Mouse (Mus musculus) liver, adult 2 months (tissue): ENCODE measurements around the gene Fgd5. TPM values are rescaled to one million over a fixed set of nuclear protein-coding genes. Genes with fewer than 3 reads are reported as not detected.

Experiments
- DNase-seq: peaks from one replicate; pipeline ENCODE4 v3.0.0-alpha.2; 2011; ENCODE audit warnings: low read depth, low spot score; ENCODE audit errors: extremely low read depth
- H3K27ac ChIP-seq: fragments of 200-500 bp; replicated peaks from 2 replicates; pipeline ENCODE4 v1.5.1; 2012; ENCODE audit warnings: low read depth, mild to moderate bottlenecking, control low read depth, inconsistent platforms, low read length; ENCODE audit not compliant: insufficient read depth
- H3K27me3 ChIP-seq: fragments of 200-500 bp; 2 replicates; pipeline ENCODE4 v1.6.1; 2012; ENCODE audit warnings: mild to moderate bottlenecking, moderate library complexity, low read length, inconsistent platforms; ENCODE audit not compliant: control insufficient read depth, insufficient read depth
- H3K36me3 ChIP-seq: fragments of 200-500 bp; 2 replicates; pipeline ENCODE4 v1.6.1; 2012; ENCODE audit warnings: low read length, inconsistent platforms; ENCODE audit not compliant: control insufficient read depth, insufficient read depth
- H3K4me1 ChIP-seq: fragments of 200-500 bp; 2 replicates; pipeline ENCODE4 v1.6.1; 2011; ENCODE audit warnings: low read length; ENCODE audit not compliant: control insufficient read depth, insufficient read depth
- H3K4me3 ChIP-seq: fragments of 200-500 bp; 2 replicates; pipeline ENCODE4 v1.5.1; 2011; ENCODE audit warnings: low read depth, mild to moderate bottlenecking, control low read depth, low read length, moderate library complexity; ENCODE audit not compliant: insufficient read depth
- H3K79me2 ChIP-seq: fragments of 200-500 bp; 2 replicates; pipeline ENCODE4 v1.6.1; 2012; ENCODE audit warnings: inconsistent platforms, mild to moderate bottlenecking, low read length, moderate library complexity; ENCODE audit not compliant: control insufficient read depth, insufficient read depth
- H3K9ac ChIP-seq: fragments of 200-500 bp; 2 replicates; pipeline ENCODE4 v1.6.1; 2012; ENCODE audit warnings: low read depth, mild to moderate bottlenecking, control low read depth, inconsistent platforms, low read length
- CTCF ChIP-seq: fragments of 200-500 bp; IDR thresholded peaks from 2 replicates; pipeline ENCODE4 v1.5.1; 2011; ENCODE audit warnings: low read depth, low read length, control low read depth
- POLR2A ChIP-seq: fragments of 200-500 bp; IDR thresholded peaks from 2 replicates; pipeline ENCODE4 v1.6.1; 2011; ENCODE audit warnings: low read length, control low read depth; ENCODE audit not compliant: insufficient read depth; ENCODE audit errors: extremely low read depth
- WGBS: fragments of 180-500 bp; shearing (Covaris S2); methylation state at CpG from one replicate; pipeline ENCODE4 v1.1.7; 2018; 5-methylcytosine and 5-hydroxymethylcytosine counted together
- polyA plus RNA-seq: library from polyadenylated mRNA; depleted of rRNA; stranded (reverse); fragments of >200 nt; gene quantifications from 2 replicates; pipeline ENCODE4 v1.2.3, GENCODE M21; 2012
- total RNA-seq: library from RNA; depleted of rRNA; stranded (reverse); fragments of >200 nt; gene quantifications from 2 replicates; pipeline ENCODE4 v1.2.3, GENCODE M21; 2014

The Fgd5 gene
- total and polyA plus RNA-seq, 2 experiments: 1.9 to 4.7 TPM

- TF ChIP-seq POLR2A (no peak), CTCF (no peak)
- WGBS: 95% methylated on average over 1 of the region's 1 CpGs
- DNase-seq: no peak
- Histone ChIP-seq H3K9ac (no peak overlapping the region), H3K4me3 (no peak overlapping the region), H3K79me2 (no peaks in the 10 kb centered on the region), H3K36me3 (no peaks in the 10 kb centered on the region), H3K4me1 (peaks cover 7% of the 10 kb centered on the region), H3K27me3 (no peaks in the 10 kb centered on the region), H3K27ac (no peak overlapping the region)
These were observed 24.0 kb downstream of the Fgd5 start for GRCm38 (mm10) chr6:92002558-92003285.

DNA sequence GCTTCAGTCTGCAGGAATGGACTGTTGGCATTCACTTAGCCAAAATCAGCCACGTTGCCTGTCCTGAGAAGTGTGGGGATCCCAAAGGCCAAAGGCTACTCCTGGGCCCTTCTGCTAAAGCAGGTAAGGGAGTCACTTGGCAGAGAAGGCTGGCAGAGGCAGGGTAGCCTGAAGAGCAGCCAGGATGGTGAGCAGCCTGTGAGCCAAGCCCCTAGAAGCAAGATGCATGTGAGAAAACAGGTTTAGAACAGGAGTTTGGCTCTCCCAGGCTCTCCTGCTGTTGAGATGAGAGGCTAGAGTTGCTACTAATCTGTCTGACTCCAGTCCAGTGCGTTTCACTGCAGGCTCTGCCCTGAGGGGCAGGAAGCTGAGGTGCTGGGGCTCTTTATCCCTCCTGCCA, 25.0 kb downstream of the Fgd5 start:
- 62% methylated on average over 2 of the region's 2 CpGs for WGBS
- no peak for DNase-seq
- Histone ChIP-seq H3K79me2 (no peaks in the 10 kb centered on the region), H3K4me3 (no peak overlapping the region), H3K36me3 (no peaks in the 10 kb centered on the region), H3K4me1 (peaks cover 7% of the 10 kb centered on the region), H3K9ac (no peak overlapping the region), H3K27ac (no peak overlapping the region), H3K27me3 (no peaks in the 10 kb centered on the region)
- TF ChIP-seq POLR2A: no peak
- TF ChIP-seq CTCF: no peak

DNA sequence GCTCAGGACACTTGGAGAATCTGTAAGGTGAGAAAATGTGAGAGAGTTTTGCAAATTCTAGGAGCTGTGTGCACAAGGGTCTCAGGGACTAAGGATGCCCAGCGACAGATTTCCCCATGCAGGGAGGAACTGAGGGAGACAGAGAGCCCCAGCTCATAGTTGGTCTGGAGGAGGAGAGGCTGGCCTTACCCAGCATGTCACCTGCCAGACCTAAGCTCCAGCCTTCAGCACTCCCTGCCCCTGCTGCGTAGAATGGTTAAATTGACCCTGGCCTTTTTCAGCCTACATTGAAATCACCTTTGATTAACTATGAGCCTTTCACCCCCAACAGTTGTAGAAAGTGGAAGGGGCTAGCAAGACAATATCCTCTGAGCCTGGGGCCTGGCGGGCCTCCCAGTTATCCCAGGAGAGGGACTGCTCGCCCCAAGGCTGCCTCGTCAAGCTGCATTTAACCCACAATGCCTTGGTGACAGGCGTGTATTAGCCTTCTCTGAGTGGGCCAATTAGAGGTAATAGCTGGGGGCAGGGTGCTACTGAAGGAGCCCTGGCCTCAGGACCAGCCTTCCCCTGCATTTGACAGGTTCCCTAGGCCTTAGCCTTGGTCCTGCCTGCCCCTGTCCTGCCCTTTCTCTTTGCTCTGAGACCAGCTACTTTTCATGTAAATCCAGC, 25.6 kb downstream of the Fgd5 start:
- H3K27ac ChIP-seq: no peak overlapping the region
- H3K9ac ChIP-seq: no peak overlapping the region
- H3K4me1 ChIP-seq: peaks cover 7% of the 10 kb centered on the region
- TF ChIP-seq POLR2A (no peak), CTCF (no peak)
- WGBS: 80% methylated on average over 6 of the region's 6 CpGs
- no peaks in the 10 kb centered on the region for H3K36me3 ChIP-seq
- H3K79me2 ChIP-seq: no peaks in the 10 kb centered on the region
- no peak for DNase-seq
- no peaks in the 10 kb centered on the region for H3K27me3 ChIP-seq
- no peak overlapping the region for H3K4me3 ChIP-seq

- no peak for DNase-seq
- H3K4me3 ChIP-seq: no peak overlapping the region
- WGBS: 93% methylated on average over 3 of the region's 3 CpGs
- H3K9ac ChIP-seq: no peak overlapping the region
- TF ChIP-seq CTCF (no peak), POLR2A (no peak)
- H3K36me3 ChIP-seq: no peaks in the 10 kb centered on the region
- no peaks in the 10 kb centered on the region for H3K79me2 ChIP-seq
- no peaks in the 10 kb centered on the region for H3K27me3 ChIP-seq
- H3K27ac ChIP-seq: no peak overlapping the region
- H3K4me1 ChIP-seq: peaks cover 7% of the 10 kb centered on the region
These were observed 26.1 kb downstream of the Fgd5 start for GRCm38 (mm10) chr6:92004806-92005205.

DNA sequence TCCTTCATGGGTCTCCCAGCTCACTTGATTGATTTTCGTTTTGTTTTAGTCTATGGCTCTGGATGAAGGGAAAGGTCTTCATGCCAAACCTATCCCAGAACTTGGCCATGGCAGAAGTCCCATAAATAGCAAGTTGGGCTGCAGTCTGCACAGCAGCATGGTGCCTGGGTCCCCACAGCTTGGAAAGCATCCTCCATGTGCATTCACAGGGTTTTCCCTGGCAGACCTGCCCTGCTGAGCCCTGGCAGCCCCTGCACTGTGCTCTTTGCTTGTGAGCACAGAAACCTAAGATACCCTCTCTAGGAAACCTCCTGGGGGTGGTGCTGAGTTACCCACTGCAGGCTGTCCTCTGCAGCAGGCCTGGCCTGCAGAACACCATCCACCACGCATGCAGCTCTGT, 32.2 kb downstream of the Fgd5 start:
- no peaks in the 10 kb centered on the region for H3K79me2 ChIP-seq
- H3K9ac ChIP-seq: no peak overlapping the region
- no peak overlapping the region for H3K4me3 ChIP-seq
- H3K27ac ChIP-seq: no peak overlapping the region
- no peaks in the 10 kb centered on the region for H3K4me1 ChIP-seq
- no peak for TF ChIP-seq POLR2A
- no peak for TF ChIP-seq CTCF
- WGBS: 92% methylated on average over 2 of the region's 2 CpGs
- no peaks in the 10 kb centered on the region for H3K36me3 ChIP-seq
- no peaks in the 10 kb centered on the region for H3K27me3 ChIP-seq
- no peak for DNase-seq

DNA sequence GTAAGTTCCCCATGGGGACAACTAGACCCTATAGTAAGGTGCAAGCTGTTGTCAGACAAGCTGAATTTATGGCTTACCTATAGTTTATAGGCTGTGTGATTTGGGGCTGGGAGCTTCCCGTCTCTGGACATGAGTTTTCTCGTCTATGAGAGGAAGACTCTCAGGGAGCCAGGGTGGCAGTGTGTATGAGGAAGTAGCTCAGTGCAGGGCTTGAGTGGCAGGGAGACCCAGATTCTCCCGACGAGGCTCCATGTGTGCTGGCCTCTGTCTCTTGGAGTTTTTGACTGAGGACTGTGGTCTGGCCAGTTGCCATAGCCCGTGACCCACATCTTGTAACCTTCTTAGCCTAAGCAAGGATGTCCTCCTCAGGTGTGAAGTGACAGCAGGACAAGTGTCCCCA, 33.7 kb downstream of the Fgd5 start:
- Histone ChIP-seq H3K4me1 (no peaks in the 10 kb centered on the region), H3K79me2 (0 out of 2 replicates have a peak, but pooled peaks cover 3% of the 10 kb centered on the region), H3K27me3 (no peaks in the 10 kb centered on the region), H3K36me3 (no peaks in the 10 kb centered on the region), H3K4me3 (no peak overlapping the region), H3K27ac (no peak overlapping the region), H3K9ac (no peak overlapping the region)
- 75% methylated on average over 5 of the region's 5 CpGs for WGBS
- TF ChIP-seq CTCF (no peak), POLR2A (no peak)
- no peak for DNase-seq
